Comparison of ENCODE assay signal across 11 mouse cellular contexts in genomic region chr14:60636996-60637395, GRCm38 (mm10). TPM values are rescaled to one million over a fixed set of nuclear protein-coding genes. Genes with fewer than 3 reads are reported as not detected.
A peak's percentile ranks its signal among the peaks of the same experiment; 100 is the strongest.
DNase-seq lines count a peak whose midpoint lies in the region; ATAC-seq and TF ChIP-seq lines count a peak whose summit lies in the region.
"Had no signal": no experiment of that assay in that cellular context is flagged by ENCODE, and none has a peak within 500 bp of the region (broad histone marks: within the 10 kb centered on the region; RNA-seq: fewer than 3 reads in every experiment).

No protein-coding gene starts in this region.

- H3K9me3 ChIP-seq in forebrain, embryonic 16.5 days (ENCODE audit: control insufficient read depth, low read length) = no peaks in the 10 kb centered on the region
- H3K9me3 ChIP-seq in liver, embryonic 13.5 days (replicated peaks) = no peaks in the 10 kb centered on the region
- no peaks in the 10 kb centered on the region for H3K9me3 ChIP-seq in neural tube, embryonic 13.5 days
- no peaks in the 10 kb centered on the region for H3K9me3 ChIP-seq in intestine, postnatal 0 days (ENCODE audit: control insufficient read depth)
- H3K9me3 ChIP-seq: embryonic facial prominence, embryonic 15.5 days had no signal

- H3K4me2 ChIP-seq in forebrain, embryonic 16.5 days (ENCODE audit: low read length) = peak overlapping the region; percentile 79
- peak overlapping the region; percentile 92 for H3K4me2 ChIP-seq in liver, embryonic 13.5 days
- H3K4me2 ChIP-seq in neural tube, embryonic 13.5 days = peak overlapping the region; percentile 98
- no peak overlapping the region for H3K4me2 ChIP-seq in intestine, postnatal 0 days (replicated peaks; ENCODE audit: low read depth)

- no peak for ATAC-seq in forebrain, embryonic 16.5 days
- ATAC-seq in liver, embryonic 13.5 days (ENCODE audit: low read depth) = no peak
- no peak for ATAC-seq in neural tube, embryonic 13.5 days (ENCODE audit: low read depth)
- no peak for ATAC-seq in intestine, postnatal 0 days
- ATAC-seq in megakaryocyte, adult 5-6 weeks (ENCODE audit: poor library complexity, severe bottlenecking) = no peak

- no peak overlapping the region for H3K27ac ChIP-seq in layer of hippocampus, adult 2 months
- H3K27ac ChIP-seq in forebrain, embryonic 16.5 days (ENCODE audit: low read length) = no peak overlapping the region
- H3K27ac ChIP-seq in liver, embryonic 13.5 days = peak overlapping the region; percentile 14; the same call in 1 of the 2 replicates
- no peak overlapping the region for H3K27ac ChIP-seq in neural tube, embryonic 13.5 days (replicated peaks)
- no peak overlapping the region for H3K27ac ChIP-seq in intestine, postnatal 0 days (ENCODE audit: low read depth, low read length)
- H3K27ac ChIP-seq: embryonic facial prominence, embryonic 15.5 days had no signal

- peaks cover 47% of the 10 kb centered on the region for H3K4me1 ChIP-seq in forebrain, embryonic 16.5 days (replicated peaks; ENCODE audit: control insufficient read depth, insufficient read depth, low read length)
- peaks cover 76% of the 10 kb centered on the region for H3K4me1 ChIP-seq in liver, embryonic 13.5 days (replicated peaks)
- peaks cover 64% of the 10 kb centered on the region for H3K4me1 ChIP-seq in neural tube, embryonic 13.5 days (replicated peaks)
- H3K4me1 ChIP-seq in intestine, postnatal 0 days (replicated peaks; ENCODE audit: control insufficient read depth, insufficient read depth, low read length) = peaks cover 14% of the 10 kb centered on the region

- H3K27me3 ChIP-seq in forebrain, embryonic 16.5 days (replicated peaks; ENCODE audit: control insufficient read depth, insufficient read depth, low read length) = no peaks in the 10 kb centered on the region
- peaks cover 20% of the 10 kb centered on the region for H3K27me3 ChIP-seq in liver, embryonic 13.5 days
- no peaks in the 10 kb centered on the region; the same call in 1 of the 2 replicates for H3K27me3 ChIP-seq in neural tube, embryonic 13.5 days
- H3K27me3 ChIP-seq in intestine, postnatal 0 days (replicated peaks; ENCODE audit: control insufficient read depth, insufficient read depth, low read length) = no peaks in the 10 kb centered on the region
- H3K27me3 ChIP-seq: embryonic facial prominence, embryonic 15.5 days had no signal

- no peak for DNase-seq in layer of hippocampus, adult 2 months (ENCODE audit: low spot score in 2 of 2)
- no peak for DNase-seq in layer of hippocampus, adult 9-10 months (ENCODE audit: low spot score)
- no peak for DNase-seq in liver, embryonic 13.5 days
- DNase-seq: cerebellum, adult 9-11 months; lung, adult 2 months; right cerebral cortex, adult 18-20 months had no signal

- WGBS in forebrain, embryonic 16.5 days = 26% methylated on average over 9 of the region's 9 CpGs
- 80% methylated on average over 9 of the region's 9 CpGs for WGBS in liver, embryonic 13.5 days (ENCODE audit: insufficient replicate concordance)
- WGBS in neural tube, embryonic 13.5 days = 27% methylated on average over 9 of the region's 9 CpGs
- 84% methylated on average over 9 of the region's 9 CpGs for WGBS in intestine, postnatal 0 days

- TF ChIP-seq CTCF in layer of hippocampus, adult 2 months (conservative IDR thresholded peaks at IDR 0.05) = no peak
- no peak for TF ChIP-seq CTCF in intestine, postnatal 0 days (IDR thresholded peaks at IDR 0.05; ENCODE audit: low read depth)

- H3K4me3 ChIP-seq in layer of hippocampus, adult 2 months = peak overlapping the region; percentile 27; the same call in 1 of the 2 replicates
- peak overlapping the region; percentile 82 for H3K4me3 ChIP-seq in forebrain, embryonic 16.5 days (replicated peaks; ENCODE audit: low read length)
- H3K4me3 ChIP-seq in liver, embryonic 13.5 days (replicated peaks) = peak overlapping the region; percentile 86; the same call in 1 of the 2 replicates
- peak overlapping the region; percentile 72 for H3K4me3 ChIP-seq in neural tube, embryonic 13.5 days
- H3K4me3 ChIP-seq in intestine, postnatal 0 days (ENCODE audit: low read depth, low read length) = no peak overlapping the region
- H3K4me3 ChIP-seq: embryonic facial prominence, embryonic 15.5 days had no signal

- no peak overlapping the region; the same call in 1 of the 2 replicates for H3K9ac ChIP-seq in forebrain, embryonic 16.5 days (replicated peaks; ENCODE audit: low read depth, low read length)
- H3K9ac ChIP-seq in liver, embryonic 13.5 days = 0 out of 2 replicates have a peak overlapping the region, but pooled peaks have one; percentile 90
- peak overlapping the region; percentile 56; the same call in 1 of the 2 replicates for H3K9ac ChIP-seq in neural tube, embryonic 13.5 days
- no peak overlapping the region for H3K9ac ChIP-seq in intestine, postnatal 0 days (ENCODE audit: low read depth, low read length)
- H3K9ac ChIP-seq: embryonic facial prominence, embryonic 15.5 days had no signal

- no peaks in the 10 kb centered on the region for H3K36me3 ChIP-seq in forebrain, embryonic 16.5 days (ENCODE audit: control insufficient read depth, insufficient read depth)
- peaks cover 20% of the 10 kb centered on the region for H3K36me3 ChIP-seq in liver, embryonic 13.5 days
- no peaks in the 10 kb centered on the region for H3K36me3 ChIP-seq in neural tube, embryonic 13.5 days
- no peaks in the 10 kb centered on the region for H3K36me3 ChIP-seq in intestine, postnatal 0 days (ENCODE audit: control insufficient read depth, insufficient read depth)
- H3K36me3 ChIP-seq: embryonic facial prominence, embryonic 15.5 days had no signal

RNA-seq across cellular contexts. Expression of gene Spata13, which starts 3.2 kb away (rescaled TPM):
- total RNA-seq in layer of hippocampus, adult 2 months (2021) = 10 to 100 TPM; 23.2 to 31.1 TPM
- 41.4 and 41.8 TPM in 2 replicates for polyA plus RNA-seq in forebrain, embryonic 16.5 days (2015; fragmentation: Nextera tagmentation; extraction: Ambion mirVana)
- 17.2 and 19.6 TPM in 2 replicates for polyA plus RNA-seq in liver, embryonic 13.5 days (2015; fragmentation: Nextera tagmentation; extraction: Ambion mirVana)
- polyA plus RNA-seq in neural tube, embryonic 13.5 days (2015; fragmentation: Nextera tagmentation; extraction: Ambion mirVana) = 22.2 and 25.6 TPM in 2 replicates
- polyA plus RNA-seq in intestine, postnatal 0 days (2015; fragmentation: Nextera tagmentation; extraction: Ambion mirVana) = 10.2 and 11.1 TPM in 2 replicates
- total RNA-seq in megakaryocyte, adult 5-6 weeks (2015) = 9.4 and 10.2 TPM in 2 replicates
- 18.2 and 19.0 TPM in 2 replicates for total RNA-seq in megakaryocyte, adult 5-6 weeks (2017)

Comparison
In these comparisons a context has a peak if more than half of its experiments do, and no peak if none do; other contexts are left out.
1. H3K9ac ChIP-seq: peak in liver, embryonic 13.5 days (single experiment) and neural tube, embryonic 13.5 days (single experiment); none in forebrain, embryonic 16.5 days (single experiment) and intestine, postnatal 0 days (single experiment).